Mouse (Mus musculus) bone marrow, adult 2 months (tissue): ENCODE results near the gene Pdcd1lg2.

Experiments
- CTCF ChIP-seq: fragments of 200-500 bp; IDR thresholded peaks from 2 replicates; pipeline ENCODE4 v1.5.1; 2011; ENCODE audit warnings: low read length, control low read depth; ENCODE audit not compliant: control insufficient read depth, insufficient read depth
- POLR2A ChIP-seq: fragments of 200-500 bp; IDR thresholded peaks from 2 replicates; pipeline ENCODE4 v1.6.1; 2011; ENCODE audit warnings: low read depth, mild to moderate bottlenecking, control low read depth, low read length, borderline replicate concordance; ENCODE audit not compliant: control insufficient read depth

GRCm38 (mm10) chr19:29376382-29376781, 34.3 kb upstream of the Pdcd1lg2 start:
- TF ChIP-seq CTCF (no peak), POLR2A (no peak)
